Mouse (Mus musculus): Measurements from ENCODE around the gene Tent5a. TPM values are rescaled to one million over a fixed set of nuclear protein-coding genes. Genes with fewer than 3 reads are reported as not detected.

Tent5a gene
- 8.0 and 17.4 TPM in 2 replicates for polyA plus RNA-seq (2012; ENCODE audit: insufficient read depth, insufficient read length, missing spikeins)

DNA sequence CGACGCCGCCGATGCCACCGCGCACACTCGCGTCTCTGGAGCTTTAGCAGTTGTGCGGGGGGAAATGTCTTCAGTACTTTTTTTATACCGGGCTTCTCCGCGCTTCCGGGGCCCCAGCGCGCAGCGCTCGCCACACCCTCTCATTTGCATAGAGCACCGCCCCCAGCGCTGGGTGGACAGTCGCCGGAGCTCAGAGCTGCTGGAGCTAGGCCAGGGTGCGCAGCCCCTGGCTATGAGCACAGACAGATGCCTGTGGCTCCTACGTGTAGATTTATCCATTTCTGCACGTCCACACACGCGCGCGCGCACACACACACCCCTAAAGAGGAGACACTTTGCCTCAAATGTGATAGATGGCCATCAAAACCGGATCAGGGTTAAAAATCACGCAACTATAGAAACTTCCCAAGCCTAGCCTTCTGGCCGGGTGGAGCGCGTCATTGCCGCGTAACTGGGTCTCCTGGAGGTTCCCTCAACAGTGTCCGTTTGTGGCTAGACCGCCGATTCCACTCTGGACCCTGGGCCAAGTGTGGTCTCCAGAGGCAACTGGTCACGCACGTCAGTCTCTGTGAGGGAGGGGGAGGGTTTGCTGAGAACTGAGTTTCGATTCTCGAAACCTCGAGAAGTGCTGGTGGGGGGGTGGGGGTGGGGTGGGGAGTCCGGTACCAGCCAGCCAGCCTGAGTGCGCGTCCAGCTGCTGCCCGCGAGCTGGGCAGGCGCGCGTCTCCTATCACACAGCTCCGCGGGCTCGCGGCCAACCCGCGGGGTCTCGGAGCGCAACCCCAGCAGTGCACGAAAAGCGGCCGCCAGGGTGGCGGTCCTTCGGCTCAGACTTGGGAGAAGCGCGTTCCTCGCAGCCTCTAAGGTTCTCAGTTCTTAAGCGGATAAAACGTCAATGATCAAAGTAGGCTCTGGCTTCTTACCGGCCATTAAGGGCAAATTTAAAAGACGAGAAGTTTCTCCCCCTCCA lies at the start of gene Tent5a:
Gene Tent5a, minus strand, starts transcription at position 107 of the 970 bp plus-strand sequence.
- no peaks in the 10 kb centered on the region for H3K4me1 ChIP-seq (ENCODE audit: control insufficient read depth, insufficient read depth, insufficient read length, low read length)
- peak within 1 kb of the TSS; percentile 72 for H3K4me3 ChIP-seq (ENCODE audit: insufficient read depth, low read depth, low read length)
- peak within 1 kb of the TSS; percentile 93 for H3K27ac ChIP-seq (replicated peaks; ENCODE audit: low read depth, low read length)

GRCm38 (mm10) chr9:85376643-85377307 lies 49.6 kb upstream of the Tent5a start:
- Histone ChIP-seq H3K27ac (replicated peaks; ENCODE audit: low read depth, low read length) (no peak overlapping the region), H3K4me1 (ENCODE audit: control insufficient read depth, insufficient read depth, insufficient read length, low read length) (no peaks in the 10 kb centered on the region), H3K4me3 (ENCODE audit: insufficient read depth, low read depth, low read length) (no peak overlapping the region)

- no peak overlapping the region for H3K4me3 ChIP-seq (ENCODE audit: insufficient read depth, low read depth, low read length)
- no peak overlapping the region for H3K27ac ChIP-seq (replicated peaks; ENCODE audit: low read depth, low read length)
- no peaks in the 10 kb centered on the region for H3K4me1 ChIP-seq (ENCODE audit: control insufficient read depth, insufficient read depth, insufficient read length, low read length)
Measured at GRCm38 (mm10) chr9:85375152-85375551, 48.0 kb upstream of the Tent5a start.

GRCm38 (mm10) chr9:85372034-85372433 lies 44.9 kb upstream of the Tent5a start:
- Histone ChIP-seq H3K4me3 (ENCODE audit: insufficient read depth, low read depth, low read length) (no peak overlapping the region), H3K27ac (replicated peaks; ENCODE audit: low read depth, low read length) (no peak overlapping the region), H3K4me1 (ENCODE audit: control insufficient read depth, insufficient read depth, insufficient read length, low read length) (no peaks in the 10 kb centered on the region)

GRCm38 (mm10) chr9:85369512-85369911 lies 42.4 kb upstream of the Tent5a start:
- no peak overlapping the region for H3K27ac ChIP-seq (replicated peaks; ENCODE audit: low read depth, low read length)
- H3K4me1 ChIP-seq (ENCODE audit: control insufficient read depth, insufficient read depth, insufficient read length, low read length) = no peaks in the 10 kb centered on the region
- H3K4me3 ChIP-seq (ENCODE audit: insufficient read depth, low read depth, low read length) = no peak overlapping the region

GRCm38 (mm10) chr9:85357154-85357860 lies 30.2 kb upstream of the Tent5a start:
- no peak overlapping the region for H3K27ac ChIP-seq (replicated peaks; ENCODE audit: low read depth, low read length)
- no peak overlapping the region for H3K4me3 ChIP-seq (ENCODE audit: insufficient read depth, low read depth, low read length)

GRCm38 (mm10) chr9:85355559-85355958 lies 28.4 kb upstream of the Tent5a start:
- H3K4me1 ChIP-seq (ENCODE audit: control insufficient read depth, insufficient read depth, insufficient read length, low read length) = no peaks in the 10 kb centered on the region
- H3K27ac ChIP-seq (replicated peaks; ENCODE audit: low read depth, low read length) = no peak overlapping the region
- H3K4me3 ChIP-seq (ENCODE audit: insufficient read depth, low read depth, low read length) = no peak overlapping the region

More at GRCm38 (mm10) chr9:85357154-85357860, 30.2 kb upstream of the Tent5a start:
- H3K4me1 ChIP-seq (ENCODE audit: control insufficient read depth, insufficient read depth, insufficient read length, low read length) = no peaks in the 10 kb centered on the region

DNA sequence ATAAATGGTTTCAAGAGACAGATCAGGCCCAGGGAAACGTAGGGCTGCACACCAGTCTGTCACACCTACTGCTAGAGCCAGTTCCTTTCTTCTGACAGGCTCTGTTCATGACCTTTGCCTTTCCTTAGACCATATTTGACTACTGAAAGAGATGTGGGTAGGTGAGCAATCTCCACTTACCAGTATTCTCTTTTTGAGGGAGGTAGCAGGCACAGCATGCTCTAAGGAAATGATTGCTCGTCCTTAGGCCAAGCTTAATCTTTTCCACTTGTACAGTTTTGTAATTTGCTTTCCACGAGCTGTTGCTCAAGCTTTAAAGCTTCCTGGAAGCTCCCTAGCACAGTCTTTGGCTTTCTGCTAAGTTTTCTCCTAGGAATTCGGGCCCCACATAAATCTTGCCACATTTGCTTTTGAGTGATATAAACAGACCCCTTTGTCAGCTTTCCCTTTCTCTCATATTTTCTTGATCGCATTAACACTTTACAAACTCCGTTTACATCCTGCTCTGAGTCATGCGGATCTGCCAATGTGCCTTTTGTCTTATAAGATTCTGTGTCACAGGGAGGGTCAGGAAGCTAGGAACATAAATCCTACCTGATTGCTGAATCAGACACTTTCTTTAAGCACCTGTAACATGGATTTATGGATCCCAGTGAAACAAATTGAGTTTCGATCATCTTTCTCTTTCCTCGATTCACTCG lies 20.8 kb upstream of the Tent5a start:
- H3K4me3 ChIP-seq (ENCODE audit: insufficient read depth, low read depth, low read length) = no peak overlapping the region
- no peaks in the 10 kb centered on the region for H3K4me1 ChIP-seq (ENCODE audit: control insufficient read depth, insufficient read depth, insufficient read length, low read length)
- H3K27ac ChIP-seq (replicated peaks; ENCODE audit: low read depth, low read length) = no peak overlapping the region

DNA sequence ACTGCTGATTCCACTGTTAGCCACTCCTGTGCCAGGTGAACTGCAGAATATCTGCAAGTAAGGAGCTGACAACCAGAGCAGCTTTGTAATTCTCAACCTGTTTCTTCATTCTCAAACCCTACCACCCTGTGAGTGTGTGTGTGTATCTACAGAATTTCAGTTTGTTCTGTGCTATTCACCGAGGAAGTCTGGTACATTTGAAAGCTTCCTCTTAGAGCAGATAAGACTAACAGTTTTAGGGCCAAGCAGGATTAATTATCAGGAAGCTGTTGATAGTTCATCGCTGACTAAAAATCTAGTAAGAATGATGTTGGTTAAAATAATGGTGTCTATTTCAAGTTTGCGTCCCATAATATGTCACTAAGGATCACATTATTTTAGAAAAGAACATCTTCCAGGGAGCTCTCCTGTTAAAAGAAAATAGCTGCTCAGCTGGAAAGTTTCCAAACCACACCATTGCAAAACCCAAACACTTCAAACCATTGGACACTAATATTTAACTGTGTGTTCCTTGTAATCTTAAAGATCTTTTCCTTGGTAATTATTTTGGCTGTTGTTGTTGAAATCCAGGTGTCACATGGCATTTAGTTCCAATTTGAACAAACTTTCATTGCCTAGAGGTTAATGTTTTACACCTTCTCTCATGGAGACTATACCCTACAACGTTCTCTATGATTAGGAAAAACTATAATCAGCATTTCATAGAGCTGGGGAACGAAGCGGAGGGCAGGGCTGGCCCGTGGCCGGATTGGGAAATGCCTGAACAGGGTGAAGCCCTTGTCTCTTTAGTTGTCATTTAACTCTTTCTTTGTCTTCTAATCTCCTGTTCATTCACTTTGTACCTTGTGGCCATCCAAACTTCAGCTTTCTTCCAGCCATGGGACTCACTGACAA lies 16.0 kb upstream of the Tent5a start:
- H3K4me3 ChIP-seq (ENCODE audit: insufficient read depth, low read depth, low read length) = no peak overlapping the region
- H3K27ac ChIP-seq (replicated peaks; ENCODE audit: low read depth, low read length) = 0 out of 2 replicates have a peak overlapping the region, but pooled peaks have one; percentile 0
- H3K4me1 ChIP-seq (ENCODE audit: control insufficient read depth, insufficient read depth, insufficient read length, low read length) = no peaks in the 10 kb centered on the region

DNA sequence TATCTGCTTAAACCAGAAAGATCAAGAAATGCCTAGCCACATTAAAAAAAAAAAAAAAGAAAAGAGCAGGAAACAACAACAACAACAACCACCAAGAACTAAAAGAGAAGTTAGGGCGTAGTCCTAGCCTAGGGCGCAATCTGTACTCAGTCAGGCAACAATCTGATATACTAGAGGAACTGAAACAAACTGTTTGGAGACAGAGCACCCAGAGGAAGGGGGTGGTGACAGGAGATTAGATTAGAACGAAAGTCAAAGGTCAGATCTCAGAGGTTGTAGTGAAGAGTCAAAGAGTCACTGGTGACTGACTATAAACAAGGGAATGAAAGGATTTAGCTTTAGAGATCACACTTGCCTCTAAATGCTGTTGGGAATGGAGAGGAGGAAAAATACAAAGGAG lies 13.2 kb upstream of the Tent5a start:
- Histone ChIP-seq H3K4me1 (ENCODE audit: control insufficient read depth, insufficient read depth, insufficient read length, low read length) (no peaks in the 10 kb centered on the region), H3K27ac (replicated peaks; ENCODE audit: low read depth, low read length) (no peak overlapping the region), H3K4me3 (ENCODE audit: insufficient read depth, low read depth, low read length) (no peak overlapping the region)

DNA sequence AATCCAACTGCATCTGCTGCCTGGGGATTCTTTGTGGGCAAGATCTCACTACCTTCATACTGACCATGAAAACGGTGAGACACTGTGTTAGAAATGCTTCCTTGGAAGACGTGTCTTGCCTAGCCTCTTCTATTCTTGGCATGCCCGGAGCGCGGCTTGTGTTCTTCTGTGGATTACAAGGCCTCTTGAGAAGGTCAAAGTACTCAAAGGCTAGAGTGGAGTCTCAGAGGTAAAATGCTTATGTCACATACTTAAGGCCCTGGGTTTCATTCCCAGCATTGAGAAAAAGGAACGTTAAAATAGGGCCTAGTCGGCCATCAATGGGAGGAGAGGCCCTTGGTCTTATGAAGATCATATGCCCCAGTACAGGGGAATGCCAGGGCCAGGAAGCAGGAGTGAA lies 8.9 kb upstream of the Tent5a start:
- Histone ChIP-seq H3K4me1 (ENCODE audit: control insufficient read depth, insufficient read depth, insufficient read length, low read length) (no peaks in the 10 kb centered on the region), H3K4me3 (ENCODE audit: insufficient read depth, low read depth, low read length) (no peak overlapping the region), H3K27ac (replicated peaks; ENCODE audit: low read depth, low read length) (no peak overlapping the region)

GRCm38 (mm10) chr9:85331521-85331920 lies 4.4 kb upstream of the Tent5a start:
- Histone ChIP-seq H3K4me3 (ENCODE audit: insufficient read depth, low read depth, low read length) (no peak overlapping the region), H3K4me1 (ENCODE audit: control insufficient read depth, insufficient read depth, insufficient read length, low read length) (no peaks in the 10 kb centered on the region), H3K27ac (replicated peaks; ENCODE audit: low read depth, low read length) (0 out of 2 replicates have a peak overlapping the region, but pooled peaks have one; percentile 21)

- H3K4me1 ChIP-seq (ENCODE audit: control insufficient read depth, insufficient read depth, insufficient read length, low read length) = no peaks in the 10 kb centered on the region
- H3K4me3 ChIP-seq (ENCODE audit: insufficient read depth, low read depth, low read length) = peak overlapping the region; percentile 72
- H3K27ac ChIP-seq (replicated peaks; ENCODE audit: low read depth, low read length) = peak overlapping the region; percentile 72
Measured at GRCm38 (mm10) chr9:85328259-85328658, 1.1 kb upstream of the Tent5a start.
